Mouse (Mus musculus) ovary, adult 10 weeks (tissue): ENCODE measurements around the gene Gm9944. TPM values are rescaled to one million over a fixed set of nuclear protein-coding genes. Genes with fewer than 3 reads are reported as not detected.

Experiments used
- polyA plus RNA-seq: library from polyadenylated mRNA; stranded (reverse); fragments of 350-450 nt; fragmentation: Illumina TruSeq; extraction: RNeasy Lipid Tissue Mini Kit (QIAGEN cat#74804); gene quantifications from one replicate; pipeline ENCODE4 v1.2.3, GENCODE M21; 2014

The Gm9944 gene
- not detected for polyA plus RNA-seq

DNA sequence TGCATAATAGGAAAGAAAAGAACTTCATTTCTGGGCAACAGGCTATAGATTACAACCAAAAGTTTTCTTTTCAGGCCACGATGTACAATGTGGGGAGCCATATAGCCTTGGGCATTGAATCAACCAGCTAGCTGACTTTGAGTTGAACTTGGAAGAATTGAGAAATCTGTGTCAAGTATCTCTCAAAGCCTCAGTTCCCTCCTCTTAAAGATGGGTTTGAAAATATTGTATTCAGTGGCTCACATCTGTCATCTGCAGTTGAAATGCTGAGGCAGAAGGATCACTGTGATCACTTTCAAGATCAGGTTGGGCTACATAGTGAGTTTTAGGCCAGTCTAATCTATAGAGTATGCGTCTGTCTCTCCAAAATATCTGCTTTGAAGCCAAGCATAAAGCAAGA is at the start of gene Gm9944:
Gene Gm9944 (minus strand): TSS at position 101 of the 400 bp plus-strand sequence.

DNA sequence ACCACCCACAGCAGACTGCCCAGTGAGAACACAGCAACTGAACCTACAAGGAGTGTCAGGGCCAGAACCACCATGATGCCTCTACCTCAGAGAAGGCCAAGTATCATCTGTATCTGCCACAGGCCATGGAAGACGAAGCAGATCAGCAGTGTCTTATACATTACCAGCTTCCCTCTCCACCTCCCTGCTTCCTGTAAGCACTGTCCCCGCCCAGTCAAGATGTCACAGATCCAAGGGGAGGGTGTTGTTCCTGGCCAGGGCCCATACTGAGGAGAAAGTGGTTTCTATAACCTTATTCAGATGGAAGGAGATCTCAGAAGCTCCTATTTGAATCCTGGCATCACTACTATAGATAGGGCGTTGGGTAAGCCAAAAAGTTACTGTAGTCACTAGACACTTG is 10.5 kb upstream of the Gm9944 start, which contains the start of gene Aadacl3:
Gene Aadacl3 (minus strand): TSS at position 101 of the 400 bp plus-strand sequence.

GRCm38 (mm10) chr4:144438672-144439071 is 14.4 kb downstream of the Gm9944 start, which contains the start of gene 1700012P22Rik:
Gene 1700012P22Rik, minus strand, starts transcription at chr4:144438772.

GRCm38 (mm10) chr4:144408290-144408689 is 44.8 kb downstream of the Gm9944 start, which contains the start of gene Pramef12:
Gene Pramef12, minus strand, starts transcription at chr4:144408464.

Other genes starting within 250 kb of the Gm9944 start
- gene C87977, start 240.0 kb downstream of the Gm9944 start, polyA plus RNA-seq = 47.8 TPM
- gene Pramel5, start 172.8 kb downstream of the Gm9944 start, polyA plus RNA-seq = not detected
- not detected for gene Gm13128, start 123.1 kb downstream of the Gm9944 start, polyA plus RNA-seq
- gene Gm13119, start 95.4 kb downstream of the Gm9944 start, polyA plus RNA-seq = not detected
- gene Pramef20, start 75.4 kb downstream of the Gm9944 start, polyA plus RNA-seq = 5.3 TPM
- gene Pramef12, start 44.9 kb downstream of the Gm9944 start, polyA plus RNA-seq = 16.2 TPM
- not detected for gene 1700012P22Rik, start 14.5 kb downstream of the Gm9944 start, polyA plus RNA-seq
- not detected for gene Aadacl3, start 10.4 kb upstream of the Gm9944 start, polyA plus RNA-seq
- not detected for gene 9430007A20Rik, start 66.5 kb upstream of the Gm9944 start, polyA plus RNA-seq
- not detected for gene Gm13124, start 111.8 kb upstream of the Gm9944 start, polyA plus RNA-seq
- gene Aadacl4, start 160.4 kb upstream of the Gm9944 start, polyA plus RNA-seq = not detected
- gene Gm436, start 233.1 kb upstream of the Gm9944 start, polyA plus RNA-seq = not detected